Mouse (Mus musculus) intestine, postnatal 0 days (tissue): Measurements from ENCODE around the gene Stmn1. TPM values are rescaled to one million over a fixed set of nuclear protein-coding genes. Genes with fewer than 3 reads are reported as not detected.

Experiments
- ATAC-seq: fragments of 200-750 bp; cut with Nextera tagmentation; 2 replicates; pipeline ENCODE4 v1.8.0; 2017; ENCODE audit warnings: mild to moderate bottlenecking, moderate TSS enrichment, moderate library complexity
- H3K27ac ChIP-seq: fragments of 300-500 bp; sonication (generic); 2 replicates; pipeline ENCODE4 v1.5.1; 2014; ENCODE audit warnings: mild to moderate bottlenecking, low read depth, low read length, moderate library complexity
- H3K27me3 ChIP-seq: fragments of 300-500 bp; sonication (generic); replicated peaks from 2 replicates; pipeline ENCODE4 v1.6.1; 2014; ENCODE audit warnings: low read length, mixed read lengths; ENCODE audit not compliant: control insufficient read depth, insufficient read depth
- H3K36me3 ChIP-seq: fragments of 300-500 bp; sonication (generic); 2 replicates; pipeline ENCODE4 v1.6.1; 2014; ENCODE audit warnings: mild to moderate bottlenecking, moderate library complexity; ENCODE audit not compliant: control insufficient read depth, insufficient read depth
- H3K4me1 ChIP-seq: fragments of 300-500 bp; sonication (generic); replicated peaks from 2 replicates; pipeline ENCODE4 v1.6.1; 2014; ENCODE audit warnings: antibody characterized with exemption, low read length, mixed read lengths; ENCODE audit not compliant: control insufficient read depth, insufficient read depth
- H3K4me2 ChIP-seq: fragments of 300-500 bp; sonication (generic); replicated peaks from 2 replicates; pipeline ENCODE4 v1.6.1; 2014; ENCODE audit warnings: low read depth, mild to moderate bottlenecking, moderate library complexity
- H3K4me3 ChIP-seq: fragments of 300-500 bp; sonication (generic); 2 replicates; pipeline ENCODE4 v1.5.1; 2014; ENCODE audit warnings: low read depth, low read length
- H3K9ac ChIP-seq: fragments of 300-500 bp; sonication (generic); 2 replicates; pipeline ENCODE4 v1.6.1; 2014; ENCODE audit warnings: mild to moderate bottlenecking, low read depth, low read length
- H3K9me3 ChIP-seq: fragments of 300-500 bp; sonication (generic); 2 replicates; pipeline ENCODE4 v1.6.1; 2016; ENCODE audit warnings: mixed run types; ENCODE audit not compliant: control insufficient read depth
- CTCF ChIP-seq: sonication (generic); IDR thresholded peaks from 2 replicates; pipeline ENCODE4 v1.5.1; 2016; ENCODE audit warnings: low read depth, mild to moderate bottlenecking, control low read depth, antibody characterized with exemption, moderate library complexity
- WGBS: fragments of 180-500 bp; shearing (Covaris S2); extraction: QIAGEN DNeasy Blood & Tissue Kit; methylation state at CpG from one replicate; pipeline ENCODE4 v1.1.7; 2014; 5-methylcytosine and 5-hydroxymethylcytosine counted together
- polyA plus RNA-seq: library from polyadenylated mRNA; unstranded; fragments of >200 nt; fragmentation: Nextera tagmentation; extraction: Ambion mirVana; gene quantifications from 2 replicates; pipeline ENCODE4 v1.2.1, GENCODE M21; 2015

The Stmn1 gene
- polyA plus RNA-seq, 1 experiment from 2014 or later, result 412 TPM

DNA sequence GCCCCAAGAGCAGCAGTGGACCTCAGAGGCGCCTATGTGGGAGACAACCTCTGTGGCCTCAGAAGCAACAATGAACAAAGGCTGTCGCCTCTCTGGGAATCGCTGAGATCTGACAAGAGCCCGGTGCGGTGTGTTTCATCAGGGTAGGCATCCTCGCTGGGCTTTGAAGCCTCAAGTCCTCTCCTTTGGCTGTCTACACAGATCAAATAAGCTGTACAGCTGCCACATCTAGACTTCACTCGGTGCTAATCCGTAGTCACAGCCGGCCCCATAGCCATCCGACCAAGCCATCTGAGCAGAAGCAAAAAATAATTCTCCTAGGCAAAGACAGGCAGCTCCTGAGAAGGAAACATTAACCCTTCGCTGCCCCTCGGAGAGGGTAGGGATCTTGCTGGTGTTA lies 2.3 kb upstream of the Stmn1 start:
- 56% methylated on average over 12 of the region's 12 CpGs for WGBS

DNA sequence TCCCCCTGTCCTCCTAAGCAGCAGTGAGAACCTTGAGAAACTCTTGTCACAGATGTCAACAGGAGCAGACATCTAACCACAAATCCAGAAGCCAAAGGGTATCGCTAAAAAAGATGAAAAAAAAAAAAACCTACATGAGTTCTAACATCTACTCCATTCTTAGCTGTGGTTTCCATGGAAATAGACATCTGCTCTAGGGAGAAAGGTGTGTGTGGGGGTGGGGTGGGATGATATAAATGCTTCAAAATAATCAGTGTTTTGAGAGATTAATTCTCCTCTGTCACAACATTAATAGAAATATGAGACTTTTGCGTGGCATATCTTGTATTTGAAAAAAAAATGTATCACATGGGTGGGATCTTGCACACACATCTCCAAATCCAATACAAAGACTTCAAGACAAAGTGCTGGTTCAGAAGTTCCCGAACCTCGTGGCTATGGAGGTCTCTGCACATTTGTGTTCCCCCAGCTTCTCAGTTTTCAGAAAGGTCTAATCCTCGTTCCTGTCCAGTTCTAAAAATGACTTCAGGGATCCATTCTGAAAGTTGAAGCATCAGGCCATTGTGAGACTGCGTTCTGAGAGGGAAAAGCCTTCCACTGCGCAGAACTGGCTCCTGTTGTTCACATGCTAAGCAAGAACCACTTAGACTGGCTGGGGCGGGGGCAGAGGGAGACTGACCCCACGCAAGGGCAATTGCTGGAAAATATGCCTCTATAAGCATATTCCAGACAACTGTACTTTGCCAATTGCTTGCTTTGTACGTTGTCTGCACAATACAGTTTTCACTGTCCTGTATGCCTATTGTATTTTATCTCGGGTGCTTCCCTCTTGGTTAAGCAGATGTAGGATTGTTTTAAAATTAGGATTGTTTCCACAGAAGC lies 1.5 kb upstream of the Stmn1 start:
- no peak overlapping the region for H3K27ac ChIP-seq
- no peaks in the 10 kb centered on the region for H3K9me3 ChIP-seq
- H3K4me2 ChIP-seq, result peak overlapping the region; percentile 99; the same call in 1 of the 2 replicates
- no peak for TF ChIP-seq CTCF
- no peak overlapping the region for H3K9ac ChIP-seq
- no peaks in the 10 kb centered on the region for H3K27me3 ChIP-seq
- ATAC-seq, result no peak
- WGBS, result 69% methylated on average over 11 of the region's 11 CpGs
- no peak overlapping the region for H3K4me3 ChIP-seq
- H3K36me3 ChIP-seq, result 0 out of 2 replicates have a peak, but pooled peaks cover 5% of the 10 kb centered on the region
- H3K4me1 ChIP-seq, result no peaks in the 10 kb centered on the region

More for the DNA sequence above, 2.3 kb upstream of the Stmn1 start:
- Histone ChIP-seq H3K27ac (no peak overlapping the region), H3K4me2 (no peak overlapping the region), H3K9me3 (no peaks in the 10 kb centered on the region), H3K4me1 (no peaks in the 10 kb centered on the region), H3K4me3 (no peak overlapping the region), H3K36me3 (no peaks in the 10 kb centered on the region), H3K27me3 (no peaks in the 10 kb centered on the region), H3K9ac (no peak overlapping the region)
- no peak for TF ChIP-seq CTCF
- no peak for ATAC-seq

DNA sequence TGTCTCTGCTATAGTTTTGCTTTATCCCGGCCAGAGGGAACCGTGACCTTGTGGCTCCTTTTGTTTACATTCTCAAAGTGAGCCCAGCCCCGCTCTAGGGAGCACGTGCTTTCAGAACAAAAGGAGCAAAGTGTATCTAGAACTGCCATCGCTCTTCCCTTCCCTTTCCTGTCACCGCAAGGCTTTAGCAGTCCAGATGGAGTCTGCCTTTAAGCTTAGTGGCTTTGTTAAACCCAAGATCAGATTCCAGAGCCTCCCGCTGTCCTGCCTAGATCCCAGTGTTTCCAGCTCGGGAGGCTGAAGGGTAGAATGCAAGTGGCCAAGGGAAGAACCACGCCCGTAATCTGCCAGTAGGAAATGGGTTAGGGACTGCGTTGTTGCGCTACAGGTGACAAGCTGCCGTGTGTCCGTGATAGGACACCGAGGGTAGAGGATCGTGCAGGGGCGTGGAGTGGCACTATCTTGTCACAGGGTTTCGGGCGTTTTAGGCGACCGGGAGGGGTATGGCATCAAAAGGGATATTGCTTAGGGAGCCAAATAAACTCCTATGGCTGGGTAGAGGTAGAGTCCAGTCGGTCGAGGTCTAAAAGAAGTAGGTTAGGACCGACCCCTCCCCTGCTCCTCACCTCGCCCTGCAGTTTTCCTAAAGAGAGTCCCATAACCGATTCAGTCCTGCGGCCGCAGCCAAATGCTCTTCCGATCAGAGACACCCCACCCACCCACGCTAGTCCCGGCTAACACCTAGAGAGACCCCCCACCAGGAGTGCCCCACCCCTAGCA lies 495 bp upstream of the Stmn1 start:
- H3K4me3 ChIP-seq, result peak overlapping the region; percentile 82
- WGBS, result under 1% methylated on average over 31 of the region's 31 CpGs
- H3K9me3 ChIP-seq, result no peaks in the 10 kb centered on the region
- no peak for TF ChIP-seq CTCF
- 0 out of 2 replicates have a peak overlapping the region, but pooled peaks have one; percentile 71 for H3K27ac ChIP-seq
- peak overlapping the region; percentile 77 for H3K9ac ChIP-seq
- H3K36me3 ChIP-seq, result 0 out of 2 replicates have a peak, but pooled peaks cover 5% of the 10 kb centered on the region
- peak overlapping the region; percentile 99 for H3K4me2 ChIP-seq
- H3K4me1 ChIP-seq, result no peaks in the 10 kb centered on the region
- no peaks in the 10 kb centered on the region for H3K27me3 ChIP-seq
- peak; percentile 19 for ATAC-seq

DNA sequence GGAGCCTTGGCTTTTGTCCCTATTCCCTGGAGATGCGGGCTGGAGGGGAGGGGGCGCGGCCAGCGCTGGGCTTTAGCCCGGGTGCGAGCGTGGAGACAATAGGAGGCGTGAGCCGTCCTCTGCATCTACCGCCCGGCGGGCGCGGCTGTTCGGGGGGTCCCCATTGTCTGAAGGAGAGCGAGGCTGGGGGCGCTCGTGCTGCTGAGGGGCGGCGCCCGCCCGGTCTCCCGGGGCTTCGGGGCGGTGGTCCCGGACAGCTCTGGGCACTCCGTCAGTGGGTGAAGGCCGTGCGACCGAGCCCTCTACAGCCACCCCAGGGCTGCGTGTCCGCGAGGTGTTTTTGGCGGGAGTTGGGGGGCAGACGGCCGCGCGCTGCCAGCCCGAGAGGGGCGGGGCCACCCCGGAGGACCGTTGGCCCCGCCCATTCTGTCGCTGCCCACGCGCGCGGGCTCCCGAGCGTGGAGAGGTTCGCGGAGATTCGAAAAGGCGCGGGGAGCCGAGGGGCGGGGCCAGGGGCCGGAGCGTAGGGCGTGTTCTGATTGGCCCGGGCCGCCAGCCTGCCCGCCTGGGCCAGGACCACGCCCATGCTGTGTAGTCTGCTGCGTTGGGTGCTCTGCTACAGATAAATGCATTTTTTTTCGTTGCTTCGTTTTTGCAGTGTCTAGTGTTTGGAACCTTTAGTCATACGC lies 602 bp downstream of the Stmn1 start:
- ATAC-seq, result peak; percentile 86
- H3K9me3 ChIP-seq, result no peaks in the 10 kb centered on the region
- H3K4me3 ChIP-seq, result peak overlapping the region; percentile 82
- no peak for TF ChIP-seq CTCF
- WGBS, result under 1% methylated on average over 67 of the region's 68 CpGs
- H3K27me3 ChIP-seq, result no peaks in the 10 kb centered on the region
- H3K4me2 ChIP-seq, result peak overlapping the region; percentile 99
- peak overlapping the region; percentile 77 for H3K9ac ChIP-seq
- H3K4me1 ChIP-seq, result no peaks in the 10 kb centered on the region
- 0 out of 2 replicates have a peak, but pooled peaks cover 5% of the 10 kb centered on the region for H3K36me3 ChIP-seq
- peak overlapping the region; percentile 71 for H3K27ac ChIP-seq

DNA sequence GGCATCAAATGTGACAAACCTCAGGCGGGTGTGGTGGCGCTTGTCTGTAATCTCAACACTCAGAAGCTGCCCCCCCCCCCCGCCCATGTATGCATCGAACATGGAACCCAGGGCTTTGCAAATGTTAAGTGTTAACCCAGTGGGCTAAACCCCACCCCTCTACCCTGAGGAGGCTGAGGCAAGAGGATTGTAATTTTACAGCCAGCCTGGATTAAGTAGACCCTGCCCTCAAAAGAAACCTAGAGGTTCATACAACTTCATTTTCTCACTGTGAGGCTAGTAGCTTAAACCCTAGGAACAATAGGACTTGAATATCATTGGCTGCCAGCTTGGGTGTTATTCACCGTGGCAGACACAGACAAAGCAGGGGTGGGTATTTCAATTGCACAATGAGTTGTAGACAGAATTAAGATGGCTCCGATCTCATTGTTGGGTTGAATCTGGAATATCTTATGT lies 1.2 kb downstream of the Stmn1 start:
- H3K4me1 ChIP-seq, result no peaks in the 10 kb centered on the region
- WGBS, result 9% methylated on average over 6 of the region's 6 CpGs
- no peaks in the 10 kb centered on the region for H3K27me3 ChIP-seq
- H3K36me3 ChIP-seq, result 0 out of 2 replicates have a peak, but pooled peaks cover 8% of the 10 kb centered on the region
- H3K27ac ChIP-seq, result no peak overlapping the region
- ATAC-seq, result no peak
- TF ChIP-seq CTCF, result no peak
- H3K9me3 ChIP-seq, result no peaks in the 10 kb centered on the region
- H3K9ac ChIP-seq, result peak overlapping the region; percentile 77; the same call in 1 of the 2 replicates
- peak overlapping the region; percentile 82 for H3K4me3 ChIP-seq
- H3K4me2 ChIP-seq, result peak overlapping the region; percentile 99

DNA sequence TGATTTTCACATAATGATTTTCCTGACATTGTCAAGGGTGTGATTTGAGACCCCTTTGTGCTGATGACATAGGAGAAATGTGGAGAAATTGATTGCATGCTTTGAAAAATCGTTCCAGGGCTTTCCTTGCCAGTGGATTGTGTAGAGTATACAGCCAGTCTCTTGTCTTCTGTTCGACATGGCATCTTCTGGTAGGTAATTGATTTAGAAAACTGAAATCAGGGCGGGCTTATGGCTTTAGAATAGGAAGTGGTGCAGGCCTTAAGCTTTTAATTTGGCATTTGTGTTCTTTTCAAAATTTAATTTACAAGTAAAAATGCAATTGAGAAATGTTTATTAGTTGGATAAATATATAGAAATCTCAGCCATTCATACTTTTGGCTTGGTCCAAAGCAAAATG lies 1.9 kb downstream of the Stmn1 start:
- no peaks in the 10 kb centered on the region for H3K4me1 ChIP-seq
- H3K36me3 ChIP-seq, result 0 out of 2 replicates have a peak, but pooled peaks cover 14% of the 10 kb centered on the region
- 59% methylated on average over 3 of the region's 3 CpGs for WGBS
- H3K27ac ChIP-seq, result no peak overlapping the region
- ATAC-seq, result no peak
- H3K27me3 ChIP-seq, result no peaks in the 10 kb centered on the region
- no peak overlapping the region for H3K4me3 ChIP-seq
- H3K4me2 ChIP-seq, result peak overlapping the region; percentile 99
- H3K9me3 ChIP-seq, result no peaks in the 10 kb centered on the region
- TF ChIP-seq CTCF, result no peak
- no peak overlapping the region for H3K9ac ChIP-seq
